Mouse (Mus musculus) adrenal gland, adult 18-20 months (tissue): ENCODE results near the gene Rabgap1l. TPM values are rescaled to one million over a fixed set of nuclear protein-coding genes. Genes with fewer than 3 reads are reported as not detected.
"Not testable (repeated sequence)": the region's sequence is repeated elsewhere in the genome, so short reads cannot be mapped to it uniquely, and the experiment has no call there.

Experiments
- DNase-seq, 2 experiments: peaks; one replicate each; pipeline ENCODE4 v3.0.0; 2021 to 2022; ENCODE audit warnings: low spot score in 2 of 2
- total RNA-seq, 2 experiments: library from RNA; stranded (reverse); gene quantifications; 1 replicate in 1 of 2; 2 replicates in 1 of 2; pipeline ENCODE4 v1.2.3; 2021

Gene Rabgap1l
- total RNA-seq, 2 experiments from 2014 or later: 26.4 to 30.6 TPM

GRCm38 (mm10) chr1:160704596-160704995 lies 88.4 kb downstream of the Rabgap1l start:
- DNase-seq: no peak

- no peak for DNase-seq
Measured at GRCm38 (mm10) chr1:160703813-160704212, 89.2 kb downstream of the Rabgap1l start.

GRCm38 (mm10) chr1:160693094-160693447 lies 99.9 kb downstream of the Rabgap1l start:
- peak; percentile 66 to 68 for DNase-seq

GRCm38 (mm10) chr1:160692224-160693093 lies 100.6 kb downstream of the Rabgap1l start:
- no peak for DNase-seq

- no peak for DNase-seq
Measured at GRCm38 (mm10) chr1:160691196-160691590, 101.8 kb downstream of the Rabgap1l start.

- DNase-seq: no peak
Measured at GRCm38 (mm10) chr1:160690516-160691195, 102.4 kb downstream of the Rabgap1l start.

GRCm38 (mm10) chr1:160689511-160689910 lies 103.5 kb downstream of the Rabgap1l start:
- DNase-seq: no peak

GRCm38 (mm10) chr1:160684251-160684650 lies 108.8 kb downstream of the Rabgap1l start:
- no peak for DNase-seq

GRCm38 (mm10) chr1:160681398-160682050 lies 111.5 kb downstream of the Rabgap1l start:
- no peak for DNase-seq

GRCm38 (mm10) chr1:160674763-160675162 lies 118.2 kb downstream of the Rabgap1l start:
- no peak for DNase-seq

- DNase-seq: no peak
Measured at GRCm38 (mm10) chr1:160672088-160672814, 120.8 kb downstream of the Rabgap1l start.

- no peak for DNase-seq
Measured at GRCm38 (mm10) chr1:160655806-160656470, 137.1 kb downstream of the Rabgap1l start.

GRCm38 (mm10) chr1:160651691-160652090 lies 141.3 kb downstream of the Rabgap1l start:
- DNase-seq: no peak

- DNase-seq: no peak
Measured at GRCm38 (mm10) chr1:160645416-160645815, 147.6 kb downstream of the Rabgap1l start.

- no peak for DNase-seq
Measured at GRCm38 (mm10) chr1:160628213-160628932, 164.6 kb downstream of the Rabgap1l start.

GRCm38 (mm10) chr1:160624354-160625120 lies 168.5 kb downstream of the Rabgap1l start:
- DNase-seq: not testable (repeated sequence)

GRCm38 (mm10) chr1:160618201-160618600 lies 174.8 kb downstream of the Rabgap1l start:
- no peak for DNase-seq

GRCm38 (mm10) chr1:160606425-160606824 lies 186.6 kb downstream of the Rabgap1l start:
- no peak for DNase-seq

GRCm38 (mm10) chr1:160603312-160603711 lies 189.7 kb downstream of the Rabgap1l start:
- DNase-seq: not testable (repeated sequence)
